Mouse (Mus musculus) mature B cell (primary cell): Measurements from ENCODE around the gene Tmem59.

Experiments
- in situ Hi-C: fragments of 300-500 bp; cut with MboI; formaldehyde crosslinking; loops from 2 replicates; pipeline ENCODE4 v1.14.3; 2019

Gene Tmem59

DNA sequence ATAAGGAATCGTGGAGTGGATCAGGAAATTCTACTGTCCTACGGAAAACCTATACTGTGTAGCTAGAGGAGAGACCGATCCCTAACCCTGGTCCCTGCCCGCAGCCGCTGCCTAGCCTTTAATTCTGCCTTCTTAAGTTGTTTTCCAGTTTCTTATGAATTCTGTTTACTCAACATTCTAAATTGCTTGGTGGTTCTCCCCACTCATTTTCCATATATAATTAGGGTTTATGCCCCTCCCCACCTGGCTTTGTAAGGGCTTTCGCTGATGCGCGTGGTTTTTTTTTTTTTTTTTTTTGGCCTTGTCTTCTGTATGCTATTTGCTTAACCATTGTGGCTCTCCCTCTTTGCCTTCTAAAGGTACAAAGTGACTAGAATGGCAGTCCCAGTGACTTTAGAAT, 1.4 kb downstream of the Tmem59 start:
- in situ Hi-C loops = no loop called here

DNA sequence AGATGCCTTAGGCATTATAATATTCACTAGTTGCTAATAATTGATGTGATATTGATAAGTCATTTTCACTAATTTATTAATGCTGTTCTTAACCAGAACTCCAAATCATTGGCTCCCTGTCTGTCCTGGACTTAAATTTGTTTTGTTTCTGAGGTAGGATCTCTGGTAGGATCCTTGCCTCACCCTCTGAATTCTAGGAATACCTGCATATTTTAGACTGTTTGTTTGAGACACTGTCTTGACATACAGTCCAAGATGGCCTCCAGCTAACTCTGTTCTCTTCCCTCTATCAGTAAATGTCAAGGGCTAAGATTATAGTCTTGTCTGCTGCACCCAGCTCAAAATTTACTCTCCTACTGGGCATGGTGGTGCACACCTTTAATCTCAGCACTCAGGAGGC, 2.5 kb downstream of the Tmem59 start:
- in situ Hi-C loops = no loop called here

DNA sequence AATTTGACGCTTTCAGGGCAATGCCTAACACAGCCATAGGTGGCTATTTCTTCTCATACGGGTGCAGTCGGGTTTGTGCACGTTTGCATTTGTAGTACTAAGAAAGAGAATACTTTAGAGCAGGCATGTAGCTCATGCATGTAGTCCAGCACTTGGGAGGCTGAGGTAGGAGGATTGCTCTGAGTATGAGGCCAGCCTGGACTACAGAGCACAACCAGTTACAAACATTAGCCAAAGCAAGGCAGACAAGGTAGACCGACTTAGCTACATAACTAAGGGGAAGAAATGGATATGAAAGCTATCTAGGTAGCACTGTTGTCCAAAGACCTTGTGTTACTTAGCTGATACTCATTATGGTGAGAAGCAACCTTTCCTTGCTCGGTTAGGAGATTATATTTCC, 3.7 kb downstream of the Tmem59 start:
- in situ Hi-C loops = no loop called here

DNA sequence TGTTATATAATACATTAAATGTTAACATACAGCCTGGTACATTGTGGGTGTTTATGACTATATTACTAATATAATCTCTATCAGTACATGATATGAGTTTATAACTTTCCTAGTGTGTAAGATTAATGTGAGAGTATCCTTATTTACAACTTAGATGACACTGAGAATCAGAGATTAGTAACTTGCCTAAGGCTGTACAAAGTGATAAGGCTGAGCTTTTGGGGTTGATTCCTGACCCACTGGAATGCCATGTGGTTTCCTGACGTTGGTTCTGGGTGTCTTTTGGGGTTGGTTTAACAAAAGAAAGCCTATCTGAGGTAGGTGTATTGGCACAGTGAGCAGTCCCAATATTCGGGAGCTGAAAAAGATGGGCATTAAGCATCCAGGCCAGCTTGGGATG, 4.6 kb downstream of the Tmem59 start:
- in situ Hi-C loops = no loop called here

DNA sequence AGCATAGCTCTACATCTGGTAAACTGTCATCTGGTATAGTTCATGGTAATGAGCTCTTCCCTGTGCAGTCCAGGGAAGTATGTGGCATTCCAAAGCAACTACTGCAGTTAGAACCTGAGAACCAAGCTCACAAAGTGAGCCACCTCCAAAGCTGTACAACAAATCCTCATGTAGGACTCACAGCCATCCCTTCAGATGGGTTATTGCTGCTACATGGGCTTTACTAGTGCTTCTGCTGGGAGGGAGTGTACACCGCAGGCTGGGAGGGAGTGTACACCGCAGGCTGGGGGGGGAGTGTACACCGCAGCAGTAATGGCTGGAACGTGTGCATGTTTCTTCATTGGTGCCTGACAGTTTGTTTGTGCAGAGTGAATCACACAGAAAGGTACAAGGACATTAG, 5.0 kb downstream of the Tmem59 start:
- in situ Hi-C loops = no loop called here

DNA sequence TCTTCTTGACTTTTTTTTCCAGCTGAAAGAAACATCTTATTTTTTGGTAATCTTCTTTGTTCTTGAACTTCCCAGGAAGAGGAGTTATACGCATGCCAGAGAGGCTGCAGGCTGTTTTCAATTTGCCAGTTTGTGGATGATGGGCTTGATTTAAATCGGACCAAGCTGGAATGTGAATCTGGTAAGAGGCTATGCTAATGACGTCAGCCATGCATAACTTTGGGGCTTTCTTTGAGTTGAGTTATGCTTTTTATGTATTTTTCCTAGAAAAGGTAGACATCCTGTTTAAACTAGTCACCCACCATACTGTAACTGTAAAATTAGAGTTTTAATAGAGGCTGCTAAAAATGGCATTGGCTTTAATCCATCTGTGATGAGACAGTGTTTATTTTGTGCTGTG, 7.5 kb downstream of the Tmem59 start:
- in situ Hi-C loops = no loop called here

DNA sequence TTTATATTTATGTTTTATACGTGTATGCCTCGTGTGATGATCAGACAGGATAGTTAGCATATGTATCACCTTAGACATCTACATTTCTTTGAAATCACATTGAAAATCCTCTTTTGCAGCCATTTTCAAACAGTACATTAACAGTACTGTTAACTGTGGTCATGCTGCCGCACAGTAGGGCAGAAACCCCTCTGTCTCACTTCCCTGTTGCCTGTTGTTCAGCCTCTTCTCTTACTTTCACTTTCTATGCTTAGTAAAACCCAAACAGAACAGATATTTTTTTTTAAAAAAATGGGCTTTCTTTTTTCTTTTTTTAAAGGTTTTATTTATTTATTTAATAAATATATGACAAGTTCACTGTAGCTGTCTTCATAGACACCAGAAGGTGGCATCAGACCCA, 15.6 kb downstream of the Tmem59 start:
- in situ Hi-C loops = no loop called here

DNA sequence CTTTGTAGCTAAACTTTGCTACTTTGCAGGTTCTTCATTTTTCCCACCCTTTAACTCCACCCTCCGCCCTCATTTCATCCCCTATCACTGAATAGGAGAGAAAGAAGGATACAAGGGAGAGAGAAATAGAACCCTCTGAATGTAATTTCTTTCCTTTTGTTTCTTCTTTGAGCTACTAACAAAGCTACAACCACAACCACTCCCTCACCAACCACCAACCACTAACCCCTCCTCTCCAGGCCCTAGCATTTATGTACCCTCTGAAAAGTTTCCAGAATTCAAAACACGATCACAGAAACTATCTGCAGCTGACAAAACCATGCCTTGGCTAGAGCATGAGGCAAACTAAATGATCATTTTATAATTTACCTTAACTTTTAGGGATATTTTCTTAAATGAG, 18.3 kb downstream of the Tmem59 start:
- in situ Hi-C loops = no loop called here

DNA sequence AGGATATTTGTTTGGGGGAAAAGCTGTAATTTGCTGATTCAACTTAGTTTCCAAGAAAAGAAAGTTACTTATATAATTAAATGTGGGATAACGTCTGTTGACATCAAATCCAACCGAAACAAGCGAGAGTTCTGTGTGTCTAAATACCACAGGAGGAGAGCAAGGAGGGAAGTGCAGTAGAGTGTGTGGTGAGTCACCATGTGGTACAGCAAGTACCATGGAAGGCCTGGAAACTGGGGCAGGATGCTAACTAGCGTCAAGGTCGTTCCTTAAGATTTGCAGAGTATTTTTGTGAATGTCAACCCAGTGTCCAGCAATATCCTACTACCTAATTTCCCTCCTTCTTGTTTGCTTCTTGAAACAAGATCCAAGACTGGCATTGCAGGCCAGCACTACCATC, 19.9 kb downstream of the Tmem59 start:
- in situ Hi-C loops = no loop called here

DNA sequence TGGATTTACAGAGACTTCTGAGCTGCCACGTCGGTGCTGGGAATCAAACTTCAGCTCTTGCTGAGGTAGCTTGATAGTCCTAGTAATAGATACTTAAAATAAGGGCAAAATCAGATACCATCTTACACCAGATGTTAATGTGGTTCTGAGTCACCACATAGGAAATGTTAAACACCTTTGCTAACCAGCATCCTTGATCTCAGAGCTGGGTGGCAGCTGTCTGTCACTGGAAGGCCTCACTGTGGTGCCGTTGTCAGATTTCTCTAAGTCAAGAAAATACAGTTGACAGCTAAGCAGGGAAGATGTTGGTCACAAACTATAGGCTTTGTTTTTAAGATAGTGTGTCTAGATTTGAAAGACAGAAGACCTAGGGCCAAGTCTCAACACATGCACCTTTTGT, 23.6 kb downstream of the Tmem59 start:
- in situ Hi-C loops = no loop called here

DNA sequence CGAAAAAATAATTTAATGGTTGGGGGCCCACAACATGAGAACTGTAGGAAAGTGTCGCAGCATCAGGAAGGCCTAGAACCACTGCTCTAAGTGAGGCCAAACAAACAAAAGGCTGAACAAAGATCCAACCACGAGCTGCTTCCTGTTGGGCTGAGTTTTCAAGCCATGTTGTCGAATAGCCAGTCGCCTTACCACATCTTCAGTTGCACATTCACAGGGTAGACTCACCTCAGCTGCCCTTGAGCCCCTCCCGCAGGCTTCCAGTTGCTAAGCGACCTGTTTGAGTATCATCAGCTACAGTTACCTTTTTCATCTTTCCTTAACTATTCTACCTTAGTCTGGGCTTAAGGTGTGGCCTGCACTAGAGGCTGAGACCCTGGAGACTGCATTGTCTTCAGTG, 24.8 kb downstream of the Tmem59 start:
- in situ Hi-C loops = no loop called here

DNA sequence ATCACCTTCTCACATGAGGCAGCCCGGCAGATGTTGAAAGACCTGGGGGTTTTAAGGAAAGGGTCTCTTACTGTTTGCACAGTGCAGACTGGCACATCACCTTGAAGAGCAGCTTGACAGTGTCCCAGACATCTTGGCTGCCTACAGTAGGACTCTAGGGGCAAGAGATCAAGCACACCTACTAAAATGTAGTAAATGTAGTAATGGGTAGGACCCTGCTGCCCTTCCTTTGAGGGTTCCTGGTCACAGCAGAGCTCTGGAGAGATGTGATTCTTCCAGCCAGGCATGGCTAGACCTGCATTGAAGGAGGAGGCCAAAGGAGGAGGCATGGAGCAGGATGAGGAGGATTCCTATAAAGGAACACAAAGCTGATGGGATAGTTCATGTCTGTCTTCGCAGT, 28.8 kb downstream of the Tmem59 start:
- in situ Hi-C loops = no loop called here

DNA sequence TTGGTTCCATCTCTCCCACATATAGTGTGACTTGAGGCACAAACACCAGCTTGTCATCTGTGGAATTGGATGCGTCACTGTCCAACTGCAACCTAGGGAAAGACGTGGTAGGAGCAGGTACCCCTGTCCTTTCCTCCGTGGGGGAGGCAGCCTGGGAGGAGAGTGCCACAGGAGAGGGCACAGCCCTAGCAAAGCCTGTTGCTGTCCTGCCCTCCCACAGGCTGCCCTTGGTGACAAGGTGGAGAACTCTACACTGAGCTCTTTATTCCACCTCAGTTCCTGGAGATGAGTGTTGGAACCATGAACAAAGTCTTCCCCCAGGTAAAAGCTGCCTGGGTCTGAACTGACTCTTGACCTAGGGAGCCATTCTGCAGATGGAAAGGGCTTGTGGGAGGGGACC, 30.7 kb downstream of the Tmem59 start, which contains the start of gene Ldlrad1:
Gene Ldlrad1 (plus strand): TSS at position 301 of the 400 bp plus-strand sequence.
- in situ Hi-C loops = no loop called here

DNA sequence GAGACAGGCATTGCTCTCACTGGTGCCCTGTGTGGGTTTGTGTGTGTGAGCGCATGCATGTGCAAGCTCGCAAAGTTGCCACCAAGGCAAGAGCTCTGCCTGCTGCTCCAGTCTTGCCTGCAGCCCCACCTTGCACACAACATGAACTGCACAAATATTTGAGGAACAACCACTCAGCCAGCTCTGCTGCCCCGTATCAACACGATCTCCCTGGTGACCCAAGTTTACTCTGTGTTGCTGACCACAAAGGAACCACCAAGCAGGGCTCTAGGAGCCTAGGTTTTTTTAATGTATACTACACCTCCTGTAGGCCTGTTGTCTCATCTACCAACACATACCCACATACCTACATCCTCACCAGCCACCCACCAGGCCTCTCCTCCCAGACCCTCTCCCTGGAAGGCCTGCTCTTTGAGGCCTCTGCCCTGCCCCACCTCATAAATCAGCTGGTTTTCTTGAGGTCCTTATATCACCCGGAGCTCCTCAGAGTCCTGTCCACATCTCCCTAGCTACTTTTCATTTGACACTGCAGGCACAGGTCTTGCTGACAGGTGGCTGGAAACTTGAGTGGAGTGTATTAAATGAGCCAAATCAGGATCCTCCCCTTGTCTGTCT, 32.4 kb downstream of the Tmem59 start:
- in situ Hi-C loops = no loop called here

DNA sequence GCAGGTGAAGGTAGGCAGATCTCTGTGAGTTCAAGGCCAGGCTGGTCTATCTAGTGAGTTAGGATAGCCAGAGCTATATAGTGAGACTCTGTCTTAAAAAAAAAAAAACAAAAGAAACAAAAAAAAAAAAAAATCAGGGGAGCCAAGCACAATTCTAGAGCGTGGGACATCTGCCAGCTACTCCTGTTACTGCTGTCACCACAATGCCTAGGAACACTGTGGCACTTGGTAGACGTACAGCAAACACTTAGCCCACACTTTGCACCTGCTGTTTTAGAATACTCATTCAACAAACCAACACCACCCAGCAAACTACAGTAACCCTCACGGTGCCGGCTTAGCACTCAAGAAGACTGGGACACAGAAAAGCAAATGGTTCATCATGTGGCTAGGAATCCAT, 33.3 kb downstream of the Tmem59 start:
- in situ Hi-C loops = no loop called here

DNA sequence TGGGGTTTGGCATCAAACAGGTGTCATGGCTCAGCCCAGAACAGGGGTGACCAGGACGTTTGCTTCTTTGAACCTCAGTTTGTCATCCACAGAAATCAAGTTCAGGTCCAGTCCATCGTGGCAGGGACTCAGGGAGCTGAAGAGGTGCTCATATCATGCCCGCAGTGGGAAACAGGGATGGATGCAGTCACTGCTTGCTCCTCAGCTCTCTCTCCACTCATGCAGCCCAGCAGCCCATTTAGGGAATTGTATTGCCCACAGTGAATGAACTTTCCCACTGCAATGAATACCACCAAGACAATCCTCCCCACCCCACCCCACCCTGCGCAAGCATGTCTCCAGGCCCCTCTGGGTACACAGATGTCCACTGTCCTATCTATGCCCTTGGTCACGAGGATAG, 33.7 kb downstream of the Tmem59 start:
- in situ Hi-C loops = no loop called here

DNA sequence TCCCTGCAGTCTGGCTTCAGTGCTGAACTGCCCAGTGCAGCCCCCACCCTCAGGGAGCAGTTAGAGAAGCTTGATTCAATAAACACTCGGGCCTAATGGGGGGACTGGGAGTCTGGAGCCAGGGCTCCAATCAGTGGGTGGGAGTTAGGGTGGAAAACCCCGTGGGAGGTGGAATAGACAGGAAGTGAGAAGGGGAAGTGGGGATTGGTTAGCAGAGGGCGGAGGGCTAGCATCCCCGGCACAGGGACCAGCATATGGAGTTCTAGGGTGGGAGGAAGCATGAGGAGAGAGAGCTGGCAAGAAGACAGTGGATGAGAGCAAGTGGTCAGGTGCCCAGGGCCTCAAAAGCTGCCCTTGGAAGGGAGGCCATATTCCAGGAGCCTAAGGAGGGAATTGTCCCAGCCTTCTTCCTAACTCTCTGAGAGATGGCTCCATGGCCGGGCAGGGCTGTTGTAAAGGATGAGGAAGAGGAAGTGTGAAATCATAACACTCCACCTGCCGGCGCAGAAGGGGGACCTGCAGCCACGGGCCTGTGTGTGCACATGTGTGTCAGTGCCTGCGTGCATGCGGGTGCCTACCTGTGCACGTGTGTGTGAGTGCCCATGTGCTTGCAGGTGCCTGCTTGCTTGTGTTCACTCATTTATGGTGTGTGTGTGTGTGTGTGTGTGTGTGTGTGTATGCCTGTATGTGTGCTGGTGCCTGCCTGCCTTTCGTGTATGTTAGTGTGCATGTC, 35.2 kb downstream of the Tmem59 start:
- in situ Hi-C loops = no loop called here

DNA sequence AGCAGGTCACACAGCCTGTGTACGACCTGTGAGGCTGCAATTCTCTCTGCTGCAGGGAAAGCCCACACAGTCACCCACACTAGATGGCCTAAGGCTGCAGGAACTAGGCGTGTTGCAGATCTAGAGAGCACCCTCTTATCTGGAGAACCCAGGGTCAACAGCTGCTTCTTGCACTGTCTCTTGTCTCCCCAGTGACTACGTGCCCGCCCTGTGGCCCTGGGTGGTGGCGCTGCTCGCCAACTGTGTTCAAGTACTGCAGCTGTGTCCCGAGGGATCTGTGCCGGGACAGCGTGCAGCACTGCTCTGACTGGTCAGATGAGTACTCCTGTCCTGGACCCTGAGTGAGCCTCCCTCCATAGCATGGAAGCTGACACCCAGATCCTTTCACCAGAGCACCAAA, 39.4 kb downstream of the Tmem59 start:
- in situ Hi-C loops = no loop called here

DNA sequence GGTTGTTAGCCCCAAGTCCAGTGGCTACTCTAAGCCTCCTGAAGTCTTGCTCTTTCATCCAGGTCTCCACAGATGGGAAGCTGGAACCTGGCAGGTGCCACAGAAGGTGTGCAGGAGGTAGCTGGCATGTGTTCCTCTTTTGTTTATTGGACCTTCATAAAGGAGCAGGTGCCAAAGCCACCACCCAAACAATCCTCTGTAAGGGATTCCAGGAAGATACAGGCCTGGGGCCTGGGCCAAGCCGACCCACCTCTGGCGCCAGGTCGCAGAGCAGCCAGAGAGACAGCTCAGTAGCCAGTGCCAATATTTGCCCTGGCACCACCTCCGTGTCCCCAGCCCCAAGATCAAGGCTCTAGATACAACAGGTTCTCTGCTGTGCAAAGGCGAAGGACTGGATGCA, 43.3 kb downstream of the Tmem59 start:
- in situ Hi-C loops = no loop called here

DNA sequence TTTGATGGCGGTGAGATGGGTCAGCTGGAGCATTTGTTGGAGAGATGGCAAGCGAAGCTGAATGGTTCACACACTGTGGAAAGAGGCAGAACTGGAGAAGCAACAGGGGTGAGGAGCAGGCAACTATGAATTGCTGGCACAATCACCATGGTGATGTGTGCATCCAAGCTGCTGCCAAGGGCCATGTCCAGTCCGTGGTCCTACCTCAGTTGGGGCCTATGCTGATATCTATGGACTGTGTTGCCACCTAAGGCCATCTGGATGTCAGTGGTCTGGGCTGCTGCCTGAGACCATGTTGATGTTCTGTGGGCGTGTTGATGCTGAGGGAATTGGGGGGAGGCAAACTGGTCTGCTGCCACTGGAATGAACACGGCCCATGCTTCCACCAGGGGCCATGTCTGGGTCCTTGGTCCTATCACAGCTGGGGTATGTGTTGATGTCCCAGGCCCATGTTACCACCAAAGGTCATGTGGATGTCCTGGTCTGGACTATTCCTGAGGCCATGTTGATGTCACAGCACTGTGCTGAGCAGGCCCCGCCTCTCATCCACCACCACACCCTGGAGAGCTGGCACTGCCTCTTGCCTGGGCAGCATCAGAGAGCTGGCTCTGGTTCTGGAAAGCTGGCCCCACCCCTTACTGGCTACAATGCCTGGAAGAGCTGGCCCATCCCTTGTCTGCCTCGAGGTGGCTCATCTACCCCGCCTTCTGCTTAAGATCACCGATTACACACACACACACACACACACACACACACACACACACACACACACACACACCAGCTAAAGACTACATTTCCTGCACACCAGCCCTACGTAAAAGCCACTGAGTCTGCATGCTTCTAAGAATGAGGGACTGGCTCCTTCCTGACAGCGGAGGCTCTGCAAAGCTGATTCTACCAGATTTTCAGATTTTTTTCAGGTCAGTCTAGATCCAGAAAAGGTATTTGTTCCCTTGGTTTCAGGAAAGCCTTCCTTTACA, 45.3 kb downstream of the Tmem59 start:
- in situ Hi-C loops = no loop called here

DNA sequence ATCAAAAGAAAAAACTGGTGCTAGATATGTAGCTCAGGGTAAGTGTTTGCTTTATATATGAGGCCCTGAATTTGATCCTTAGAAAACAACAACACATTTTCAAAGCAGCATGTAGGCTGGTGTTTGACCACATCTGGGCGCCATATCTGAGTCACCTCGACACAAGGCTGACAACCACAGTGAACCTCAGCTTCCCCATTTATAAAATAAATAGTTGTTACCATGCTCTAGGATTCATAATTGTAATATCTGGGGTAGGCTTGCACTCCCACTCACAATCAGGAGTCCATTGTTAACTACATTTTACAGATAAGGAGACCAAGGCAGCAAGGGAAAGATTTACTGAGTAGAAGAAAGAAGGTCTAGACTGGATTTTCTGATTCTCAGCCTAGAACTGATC, 48.1 kb downstream of the Tmem59 start:
- in situ Hi-C loops = no loop called here

DNA sequence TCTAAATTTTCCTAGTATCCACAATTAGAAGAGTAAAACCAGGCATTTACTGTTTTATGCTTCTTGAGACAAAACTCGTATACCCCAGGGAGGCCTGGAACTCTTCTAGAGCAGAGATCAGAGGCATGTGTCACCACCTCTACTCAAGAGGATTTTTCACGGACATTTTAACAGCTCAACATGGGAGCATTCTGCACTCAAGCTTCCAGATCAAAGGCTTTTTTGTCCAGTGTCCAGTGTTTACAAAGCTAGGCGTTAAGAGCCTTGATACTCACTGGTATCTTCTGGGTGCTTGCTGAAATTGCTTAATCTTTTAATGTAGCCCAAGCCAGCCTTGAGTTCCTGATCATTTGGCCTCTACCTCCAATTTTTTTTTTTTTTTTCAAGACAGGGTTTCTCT, 54.0 kb downstream of the Tmem59 start:
- in situ Hi-C loops = no loop called here

DNA sequence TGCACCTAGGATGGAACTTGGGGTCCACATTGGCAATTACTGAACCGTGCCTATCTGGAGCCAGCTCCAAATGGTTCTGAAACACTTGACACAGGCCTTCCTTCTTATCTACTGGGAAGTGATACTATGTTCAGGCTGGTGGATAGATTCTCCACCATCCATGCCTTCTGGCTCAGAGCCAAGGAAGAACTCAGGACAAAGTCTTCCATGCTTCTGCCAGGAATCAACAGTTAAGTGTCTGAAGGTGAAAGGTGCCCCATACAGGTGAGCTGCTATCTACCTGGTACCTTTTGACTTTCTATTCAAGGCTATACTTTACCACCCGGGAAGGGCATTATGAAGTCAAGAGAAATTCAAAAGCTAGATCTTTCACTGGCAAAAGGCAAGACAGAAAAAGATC, 60.1 kb downstream of the Tmem59 start:
- in situ Hi-C loops = no loop called here
